Mouse (Mus musculus): ENCODE measurements around the gene Bcar1.

GRCm38 (mm10) chr8:111748766-111749165, 5.2 kb upstream of the Bcar1 start:
- TF ChIP-seq CTCF (IDR thresholded peaks at IDR 0.05) (no peak), POLR2A (IDR thresholded peaks at IDR 0.05; ENCODE audit: insufficient read depth, low read depth, low read length) (no peak)
